ENCODE assay signal across 9 mouse cellular contexts in genomic region chr5:148450924-148451323, GRCm38 (mm10). TPM values are rescaled to one million over a fixed set of nuclear protein-coding genes. Genes with fewer than 3 reads are reported as not detected.
DNase-seq lines count a peak whose midpoint lies in the region; ATAC-seq and TF ChIP-seq lines count a peak whose summit lies in the region.
"Had no signal": no experiment of that assay in that cellular context is flagged by ENCODE, and none has a peak within 500 bp of the region (broad histone marks: within the 10 kb centered on the region; RNA-seq: fewer than 3 reads in every experiment).

No protein-coding gene starts in this region.

- ATAC-seq in midbrain, embryonic 13.5 days, result no peak
- ATAC-seq in erythroid progenitor cell, adult 5-6 weeks (replicated peaks; ENCODE audit: low FRiP score, poor library complexity, severe bottlenecking), result peak; percentile 61
- ATAC-seq in hindbrain, postnatal 0 days, result no peak

- no peaks in the 10 kb centered on the region for H3K9me3 ChIP-seq in midbrain, embryonic 10.5 days (replicated peaks)
- H3K9me3 ChIP-seq in midbrain, embryonic 13.5 days, result no peaks in the 10 kb centered on the region
- H3K9me3 ChIP-seq in hindbrain, postnatal 0 days (ENCODE audit: low read length), result no peaks in the 10 kb centered on the region
- H3K9me3 ChIP-seq: embryonic facial prominence, embryonic 13.5 days had no signal

- WGBS in midbrain, embryonic 10.5 days, result 43% methylated on average over 11 of the region's 11 CpGs
- 52% methylated on average over 11 of the region's 11 CpGs for WGBS in midbrain, embryonic 13.5 days
- 37% methylated on average over 11 of the region's 11 CpGs for WGBS in hindbrain, postnatal 0 days

- H3K9ac ChIP-seq in midbrain, embryonic 13.5 days (replicated peaks), result no peak overlapping the region
- no peak overlapping the region for H3K9ac ChIP-seq in hindbrain, postnatal 0 days (replicated peaks; ENCODE audit: low read length)
- H3K9ac ChIP-seq: embryonic facial prominence, embryonic 13.5 days had no signal

- H3K4me1 ChIP-seq in midbrain, embryonic 10.5 days, result 0 out of 2 replicates have a peak, but pooled peaks cover 6% of the 10 kb centered on the region
- peaks cover 6% of the 10 kb centered on the region; the same call in 1 of the 2 replicates for H3K4me1 ChIP-seq in midbrain, embryonic 13.5 days (replicated peaks)
- peaks cover 6% of the 10 kb centered on the region for H3K4me1 ChIP-seq in hindbrain, postnatal 0 days (ENCODE audit: insufficient read depth, low read length)

- H3K27me3 ChIP-seq in midbrain, embryonic 10.5 days (ENCODE audit: low read depth, poor library complexity, severe bottlenecking), result no peaks in the 10 kb centered on the region
- H3K27me3 ChIP-seq in midbrain, embryonic 13.5 days, result no peaks in the 10 kb centered on the region
- no peaks in the 10 kb centered on the region for H3K27me3 ChIP-seq in hindbrain, postnatal 0 days (ENCODE audit: insufficient read depth, low read length)
- H3K27me3 ChIP-seq: embryonic facial prominence, embryonic 13.5 days had no signal

- H3K4me3 ChIP-seq in midbrain, embryonic 10.5 days, result no peak overlapping the region
- H3K4me3 ChIP-seq in midbrain, embryonic 13.5 days (replicated peaks), result no peak overlapping the region
- no peak overlapping the region for H3K4me3 ChIP-seq in hindbrain, postnatal 0 days (ENCODE audit: low read length)
- H3K4me3 ChIP-seq: embryonic facial prominence, embryonic 13.5 days had no signal

- no peak overlapping the region for H3K27ac ChIP-seq in midbrain, embryonic 10.5 days (replicated peaks)
- H3K27ac ChIP-seq in midbrain, embryonic 13.5 days, result no peak overlapping the region
- no peak overlapping the region for H3K27ac ChIP-seq in hindbrain, postnatal 0 days
- H3K27ac ChIP-seq: embryonic facial prominence, embryonic 13.5 days had no signal

- DNase-seq in midbrain, embryonic 10.5 days (ENCODE audit: low spot score), result peak; percentile 28
- DNase-seq in adrenal gland, postnatal 4 days (ENCODE audit: low spot score in 2 of 2), result peak; percentile 12 to 51
- DNase-seq in hindbrain, postnatal 0 days (ENCODE audit: low spot score), result peak; percentile 71
- DNase-seq in left cerebral cortex, adult 8-10 months (ENCODE audit: low spot score in 2 of 2), result peak; percentile 14 to 28
- peak; percentile 78 for DNase-seq in naive thymus-derived CD4-positive, alpha-beta T cell, adult 2 months (ENCODE audit: low read depth)
- DNase-seq in thymus, adult 18-20 months, result peak; percentile 37 to 53

- TF ChIP-seq CTCF in hindbrain, postnatal 0 days (IDR thresholded peaks at IDR 0.05; ENCODE audit: low read depth), result peak; percentile 71

- no peak overlapping the region for H3K4me2 ChIP-seq in midbrain, embryonic 13.5 days (replicated peaks)
- no peak overlapping the region for H3K4me2 ChIP-seq in hindbrain, postnatal 0 days (ENCODE audit: low read depth, low read length)
- H3K4me2 ChIP-seq: embryonic facial prominence, embryonic 13.5 days had no signal

- H3K36me3 ChIP-seq in midbrain, embryonic 10.5 days, result no peaks in the 10 kb centered on the region
- no peaks in the 10 kb centered on the region for H3K36me3 ChIP-seq in midbrain, embryonic 13.5 days
- H3K36me3 ChIP-seq in hindbrain, postnatal 0 days (ENCODE audit: insufficient read depth, low read length), result no peaks in the 10 kb centered on the region
- H3K36me3 ChIP-seq: embryonic facial prominence, embryonic 13.5 days had no signal

RNA-seq across cellular contexts. Expression of gene Slc7a1, which starts 51.2 kb away (rescaled TPM):
- polyA plus RNA-seq in midbrain, embryonic 10.5 days (2016; fragmentation: Nextera tagmentation; extraction: Ambion mirVana), result 12.8 and 15.1 TPM in 2 replicates
- polyA plus RNA-seq in midbrain, embryonic 13.5 days (2015; fragmentation: Nextera tagmentation; extraction: Ambion mirVana), result 26.5 and 26.9 TPM in 2 replicates
- total RNA-seq in adrenal gland, postnatal 4 days (2021), result 10 to 100 TPM; 61.9 to 63.6 TPM
- 72.5 and 73.9 TPM in 2 replicates for total RNA-seq in erythroid progenitor cell, adult 5-6 weeks (2015; ENCODE audit: low replicate concordance)
- 50.8 and 66.6 TPM in 2 replicates for total RNA-seq in erythroid progenitor cell, adult 5-6 weeks (2017; ENCODE audit: low replicate concordance)
- 58.5 and 71.1 TPM in 2 replicates for total RNA-seq in hindbrain, postnatal 0 days (2014; rRNA removed)
- 35.3 and 42.3 TPM in 2 replicates for polyA plus RNA-seq in hindbrain, postnatal 0 days (2015; fragmentation: Nextera tagmentation; extraction: Ambion mirVana)
- total RNA-seq in left cerebral cortex, adult 8-10 months (2022), result 10 to 100 TPM; 23.7 to 27.8 (median 27.4) TPM

Comparison
In these comparisons a context has a peak if more than half of its experiments do, and no peak if none do; other contexts are left out.
1. DNase-seq: peak in every context shown above with its lines; median percentile 78 in naive thymus-derived CD4-positive, alpha-beta T cell, adult 2 months; 71 in hindbrain, postnatal 0 days; 45 in thymus, adult 18-20 months; 32 in adrenal gland, postnatal 4 days; 28 in midbrain, embryonic 10.5 days; 21 in left cerebral cortex, adult 8-10 months.